Mouse (Mus musculus): ENCODE measurements around the gene Gm11938. TPM values are rescaled to one million over a fixed set of nuclear protein-coding genes. Genes with fewer than 3 reads are reported as not detected.
"Not testable (repeated sequence)": the region's sequence is repeated elsewhere in the genome, so short reads cannot be mapped to it uniquely, and the experiment has no call there.

Gm11938 gene
- polyA plus RNA-seq, 1 experiment: not detected

GRCm38 (mm10) chr11:99630890-99631289, 27.8 kb upstream of the Gm11938 start:
- TF ChIP-seq CTCF (IDR thresholded peaks at IDR 0.05; ENCODE audit: control insufficient read depth, insufficient read depth, low read length) (no peak), POLR2A (IDR thresholded peaks at IDR 0.05; ENCODE audit: borderline replicate concordance, control insufficient read depth, low read depth, low read length) (no peak)
- Histone ChIP-seq H3K4me1 (ENCODE audit: control insufficient read depth, insufficient read depth, low read length) (no peaks in the 10 kb centered on the region), H3K27ac (ENCODE audit: control insufficient read depth, insufficient read depth, low read depth, low read length, poor library complexity) (no peak overlapping the region), H3K4me3 (replicated peaks; ENCODE audit: control insufficient read depth, low read depth, low read length) (no peak overlapping the region)
- 63% methylated on average over 3 of the region's 3 CpGs for WGBS

GRCm38 (mm10) chr11:99628138-99628537, 25.0 kb upstream of the Gm11938 start, which contains the start of gene Krtap4-1:
Gene Krtap4-1, minus strand, starts transcription at chr11:99628238.
- H3K4me1 ChIP-seq (ENCODE audit: control insufficient read depth, insufficient read depth, low read length): no peaks in the 10 kb centered on the region
- no peak within 1 kb of the TSS for H3K4me3 ChIP-seq (replicated peaks; ENCODE audit: control insufficient read depth, low read depth, low read length)
- no peak for TF ChIP-seq POLR2A (IDR thresholded peaks at IDR 0.05; ENCODE audit: borderline replicate concordance, control insufficient read depth, low read depth, low read length)
- TF ChIP-seq CTCF (IDR thresholded peaks at IDR 0.05; ENCODE audit: control insufficient read depth, insufficient read depth, low read length): no peak
- WGBS: 81% methylated on average over 4 of the region's 4 CpGs
- no peak within 1 kb of the TSS for H3K27ac ChIP-seq (ENCODE audit: control insufficient read depth, insufficient read depth, low read depth, low read length, poor library complexity)

- 69% methylated on average over 2 of the region's 2 CpGs for WGBS
Measured at GRCm38 (mm10) chr11:99620335-99620734, 17.2 kb upstream of the Gm11938 start, which contains the start of gene Gm11562. Gene Gm11562, minus strand, starts transcription at chr11:99620435.

GRCm38 (mm10) chr11:99614796-99615363, 11.8 kb upstream of the Gm11938 start, which contains the start of gene Krtap2-4:
Gene Krtap2-4, minus strand, starts transcription at chr11:99614846.
- no peak within 1 kb of the TSS for H3K27ac ChIP-seq (ENCODE audit: control insufficient read depth, insufficient read depth, low read depth, low read length, poor library complexity)
- H3K4me1 ChIP-seq (ENCODE audit: control insufficient read depth, insufficient read depth, low read length): no peaks in the 10 kb centered on the region
- no peak for TF ChIP-seq POLR2A (IDR thresholded peaks at IDR 0.05; ENCODE audit: borderline replicate concordance, control insufficient read depth, low read depth, low read length)
- TF ChIP-seq CTCF (IDR thresholded peaks at IDR 0.05; ENCODE audit: control insufficient read depth, insufficient read depth, low read length): no peak
- 53% methylated on average over 3 of the region's 3 CpGs for WGBS
- no peak within 1 kb of the TSS for H3K4me3 ChIP-seq (replicated peaks; ENCODE audit: control insufficient read depth, low read depth, low read length)

More at GRCm38 (mm10) chr11:99620335-99620734, 17.2 kb upstream of the Gm11938 start, which contains the start of gene Gm11562:
- Histone ChIP-seq H3K4me1 (ENCODE audit: control insufficient read depth, insufficient read depth, low read length) (no peaks in the 10 kb centered on the region), H3K27ac (ENCODE audit: control insufficient read depth, insufficient read depth, low read depth, low read length, poor library complexity) (no peak within 1 kb of the TSS), H3K4me3 (replicated peaks; ENCODE audit: control insufficient read depth, low read depth, low read length) (no peak within 1 kb of the TSS)
- TF ChIP-seq CTCF (IDR thresholded peaks at IDR 0.05; ENCODE audit: control insufficient read depth, insufficient read depth, low read length) (no peak), POLR2A (IDR thresholded peaks at IDR 0.05; ENCODE audit: borderline replicate concordance, control insufficient read depth, low read depth, low read length) (no peak)

GRCm38 (mm10) chr11:99610089-99610488, 7.0 kb upstream of the Gm11938 start, which contains the start of gene Gm11937:
Gene Gm11937, minus strand, starts transcription at chr11:99610189.
- 38% methylated on average over 2 of the region's 2 CpGs for WGBS
- not testable (repeated sequence) for H3K27ac ChIP-seq (ENCODE audit: control insufficient read depth, insufficient read depth, low read depth, low read length, poor library complexity); H3K4me1 ChIP-seq (ENCODE audit: control insufficient read depth, insufficient read depth, low read length); H3K4me3 ChIP-seq (replicated peaks; ENCODE audit: control insufficient read depth, low read depth, low read length)

GRCm38 (mm10) chr11:99609126-99609525, 6.0 kb upstream of the Gm11938 start:
- Histone ChIP-seq H3K4me1 (ENCODE audit: control insufficient read depth, insufficient read depth, low read length) (no peaks in the 10 kb centered on the region), H3K27ac (ENCODE audit: control insufficient read depth, insufficient read depth, low read depth, low read length, poor library complexity) (no peak overlapping the region), H3K4me3 (replicated peaks; ENCODE audit: control insufficient read depth, low read depth, low read length) (no peak overlapping the region)
- 63% methylated on average over 1 of the region's 1 CpGs for WGBS
- TF ChIP-seq POLR2A (IDR thresholded peaks at IDR 0.05; ENCODE audit: borderline replicate concordance, control insufficient read depth, low read depth, low read length) (no peak), CTCF (IDR thresholded peaks at IDR 0.05; ENCODE audit: control insufficient read depth, insufficient read depth, low read length) (no peak)

GRCm38 (mm10) chr11:99597742-99598141, 5.4 kb downstream of the Gm11938 start, which contains the start of gene Krtap9-3:
Gene Krtap9-3, minus strand, starts transcription at chr11:99598105.
- not testable (repeated sequence) for H3K27ac ChIP-seq (ENCODE audit: control insufficient read depth, insufficient read depth, low read depth, low read length, poor library complexity); H3K4me1 ChIP-seq (ENCODE audit: control insufficient read depth, insufficient read depth, low read length); H3K4me3 ChIP-seq (replicated peaks; ENCODE audit: control insufficient read depth, low read depth, low read length)
- 74% methylated on average over 6 of the region's 6 CpGs for WGBS

GRCm38 (mm10) chr11:99590981-99591380, 12.1 kb downstream of the Gm11938 start, which contains the start of gene Krtap1-3:
Gene Krtap1-3, minus strand, starts transcription at chr11:99591339.
- 70% methylated on average over 6 of the region's 6 CpGs for WGBS
- TF ChIP-seq CTCF (IDR thresholded peaks at IDR 0.05; ENCODE audit: control insufficient read depth, insufficient read depth, low read length) (no peak), POLR2A (IDR thresholded peaks at IDR 0.05; ENCODE audit: borderline replicate concordance, control insufficient read depth, low read depth, low read length) (no peak)
- Histone ChIP-seq H3K27ac (ENCODE audit: control insufficient read depth, insufficient read depth, low read depth, low read length, poor library complexity) (no peak within 1 kb of the TSS), H3K4me1 (ENCODE audit: control insufficient read depth, insufficient read depth, low read length) (no peaks in the 10 kb centered on the region), H3K4me3 (replicated peaks; ENCODE audit: control insufficient read depth, low read depth, low read length) (no peak within 1 kb of the TSS)

- TF ChIP-seq CTCF (IDR thresholded peaks at IDR 0.05; ENCODE audit: control insufficient read depth, insufficient read depth, low read length): no peak
- no peak for TF ChIP-seq POLR2A (IDR thresholded peaks at IDR 0.05; ENCODE audit: borderline replicate concordance, control insufficient read depth, low read depth, low read length)
- Histone ChIP-seq H3K4me1 (ENCODE audit: control insufficient read depth, insufficient read depth, low read length) (no peaks in the 10 kb centered on the region), H3K4me3 (replicated peaks; ENCODE audit: control insufficient read depth, low read depth, low read length) (no peak overlapping the region), H3K27ac (ENCODE audit: control insufficient read depth, insufficient read depth, low read depth, low read length, poor library complexity) (no peak overlapping the region)
- 91% methylated on average over 7 of the region's 7 CpGs for WGBS
Measured at GRCm38 (mm10) chr11:99585096-99585495, 18.0 kb downstream of the Gm11938 start.
